Mouse (Mus musculus) thymus, postnatal 0 days (tissue): ENCODE measurements around the gene Epb41l3. TPM values are rescaled to one million over a fixed set of nuclear protein-coding genes. Genes with fewer than 3 reads are reported as not detected.

Experiments used
- DNase-seq: peaks from one replicate; pipeline ENCODE4 v3.0.0-alpha.2; 2015; ENCODE audit warnings: low spot score
- polyA plus RNA-seq: library from polyadenylated mRNA; unstranded; fragments of >200 nt; fragmentation: Nextera tagmentation; extraction: Ambion mirVana; gene quantifications from 2 replicates; pipeline ENCODE4 v1.2.1, GENCODE M21; 2015

Gene Epb41l3
- polyA plus RNA-seq, 1 experiment from 2014 or later = 32.2 TPM

DNA sequence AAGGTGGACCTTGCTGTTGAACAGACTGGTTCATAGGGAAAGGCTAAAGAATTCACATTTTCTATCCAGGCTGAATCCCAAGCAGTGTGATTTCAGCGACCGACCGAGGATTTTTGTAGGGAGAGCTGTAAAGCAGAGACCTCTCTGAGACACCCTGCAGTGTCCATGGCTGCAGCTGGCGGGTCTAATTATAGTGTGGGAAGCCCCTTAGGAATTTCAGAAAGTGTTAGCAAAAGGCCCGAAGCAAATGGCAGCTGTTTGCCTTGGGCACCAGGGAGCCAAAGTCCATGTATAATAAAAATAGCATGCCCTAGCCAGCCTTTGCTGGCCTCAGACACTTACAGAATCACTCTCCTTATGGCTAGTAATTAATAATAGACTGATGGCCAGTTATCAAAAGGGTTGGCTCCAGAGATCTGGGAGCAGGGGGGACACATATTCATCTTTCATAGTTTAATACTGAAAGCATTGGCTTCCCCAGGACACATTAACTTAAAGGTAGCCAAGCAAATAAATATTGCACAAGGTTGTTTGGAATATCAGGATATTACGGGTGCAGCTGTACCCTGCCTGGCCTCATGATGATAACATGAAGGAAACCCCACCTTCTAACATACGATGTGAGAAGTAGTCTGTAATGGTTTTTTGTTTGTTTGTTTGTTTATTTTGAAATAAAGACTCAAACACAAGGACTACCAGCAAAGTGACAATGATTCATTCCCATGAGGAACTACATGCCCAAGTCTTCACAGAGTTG, 106.3 kb downstream of the Epb41l3 start:
- no peak for DNase-seq

- DNase-seq = no peak
These were observed 112.3 kb downstream of the Epb41l3 start for GRCm38 (mm10) chr17:69187794-69188193.

DNA sequence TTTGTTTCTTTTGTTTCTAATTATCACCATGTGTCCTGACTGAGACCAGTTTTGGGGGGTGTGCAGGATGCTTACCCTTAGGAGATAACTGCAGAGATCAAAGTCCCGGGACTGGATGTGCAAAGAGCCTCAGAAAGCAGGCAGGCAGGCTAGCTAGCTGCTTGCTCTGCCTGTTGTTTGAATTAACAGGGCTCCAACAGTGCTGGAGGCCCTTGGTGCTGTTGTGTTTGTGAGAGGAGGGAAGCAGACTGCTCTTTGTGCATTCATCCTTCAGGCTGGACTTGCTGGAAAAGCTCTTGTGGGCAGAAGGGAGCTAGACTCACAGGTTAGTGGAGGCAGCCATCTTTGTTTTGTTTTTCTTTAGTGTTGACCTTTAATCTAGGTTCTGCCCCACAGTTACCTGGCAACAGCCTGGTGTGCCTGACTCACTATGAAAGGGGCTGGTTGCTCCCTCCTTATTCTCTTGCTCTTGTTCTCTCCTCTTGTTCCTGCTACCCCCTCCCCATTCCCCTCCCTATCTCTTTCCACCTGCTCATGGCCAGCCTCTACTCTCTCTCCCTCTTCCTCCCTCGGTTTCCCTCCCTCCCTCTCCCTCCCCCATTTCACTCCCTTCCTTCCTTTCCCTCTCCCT, 117.5 kb downstream of the Epb41l3 start:
- no peak for DNase-seq

GRCm38 (mm10) chr17:69194599-69194998, 119.1 kb downstream of the Epb41l3 start:
- no peak for DNase-seq

- no peak for DNase-seq
These were observed 120.3 kb downstream of the Epb41l3 start for GRCm38 (mm10) chr17:69195758-69196157.

DNA sequence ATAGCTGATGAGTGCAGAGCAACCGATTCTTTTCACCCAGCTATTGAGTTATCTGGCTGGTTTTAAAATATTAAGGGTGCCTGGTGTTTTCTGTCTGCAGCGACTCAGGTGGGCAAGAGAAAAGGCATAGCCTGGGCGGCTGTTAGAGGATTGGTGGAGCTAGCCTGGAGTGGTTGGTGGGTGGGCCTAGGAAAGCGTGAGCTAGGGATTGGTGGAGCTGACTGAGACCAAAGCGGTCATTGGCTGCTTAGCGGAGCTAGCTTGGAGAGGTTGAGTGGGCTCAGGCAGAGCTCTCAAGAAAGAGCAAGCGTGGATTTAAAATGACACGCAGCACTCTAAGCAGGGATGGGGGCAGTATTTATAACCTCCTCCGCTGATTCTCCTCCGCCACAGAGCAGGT, 121.2 kb downstream of the Epb41l3 start:
- DNase-seq = no peak

- DNase-seq = no peak
These were observed 123.3 kb downstream of the Epb41l3 start for GRCm38 (mm10) chr17:69198805-69199204.

GRCm38 (mm10) chr17:69199827-69200226, 124.3 kb downstream of the Epb41l3 start:
- no peak for DNase-seq

DNA sequence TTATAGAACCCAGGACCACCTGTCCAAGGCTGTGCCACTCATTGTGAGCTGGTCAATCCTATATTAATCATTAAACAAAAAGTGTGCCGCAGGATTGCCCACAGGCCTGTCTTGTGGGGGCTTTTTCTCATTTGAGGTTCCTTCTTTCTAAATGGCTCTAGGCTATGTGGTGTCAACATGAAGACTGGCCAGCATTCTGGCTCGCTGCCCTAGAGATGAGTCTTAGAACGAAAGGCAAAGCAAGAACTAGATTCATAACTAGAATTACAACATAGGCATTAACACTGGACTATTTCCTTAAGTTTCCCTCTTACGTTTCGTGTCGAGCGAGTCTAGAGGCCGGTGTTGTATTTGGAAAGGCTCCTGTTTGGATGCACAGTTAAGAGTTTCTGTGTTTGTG, 125.5 kb downstream of the Epb41l3 start:
- DNase-seq = no peak

DNA sequence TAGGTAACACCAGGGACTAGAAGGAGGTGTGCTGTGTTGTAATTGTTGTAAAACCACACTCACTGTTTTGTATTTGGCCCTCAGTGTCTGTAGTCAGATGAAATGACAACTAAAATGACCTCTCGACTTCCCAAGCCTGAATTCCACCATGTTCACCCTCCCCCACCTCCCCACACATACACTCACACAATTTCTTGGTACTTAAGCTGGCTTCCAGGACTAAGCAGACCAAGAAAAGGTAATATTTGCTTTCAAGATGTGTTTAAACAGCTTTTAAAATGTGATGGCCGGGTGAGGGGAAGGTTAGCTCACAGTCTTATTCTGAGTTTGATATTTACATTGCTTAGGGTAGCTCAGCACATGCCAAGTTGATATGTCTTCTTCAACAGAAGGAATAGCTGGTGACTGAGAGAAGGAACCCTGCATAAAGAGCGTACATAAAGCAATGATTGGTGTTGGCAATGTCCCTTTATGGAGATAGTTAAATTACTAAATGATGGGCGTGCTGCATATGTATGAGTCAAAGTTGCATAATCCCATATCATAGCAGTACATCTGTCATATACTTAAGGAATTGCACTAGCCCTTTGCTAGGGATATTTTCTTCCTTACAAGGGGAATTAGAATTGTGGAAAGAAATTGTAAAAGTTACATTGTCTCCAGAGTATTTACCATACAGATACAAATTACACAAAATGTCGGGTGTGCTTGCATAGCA, 130.0 kb downstream of the Epb41l3 start:
- no peak for DNase-seq

GRCm38 (mm10) chr17:69207562-69208312, 132.3 kb downstream of the Epb41l3 start:
- no peak for DNase-seq

DNA sequence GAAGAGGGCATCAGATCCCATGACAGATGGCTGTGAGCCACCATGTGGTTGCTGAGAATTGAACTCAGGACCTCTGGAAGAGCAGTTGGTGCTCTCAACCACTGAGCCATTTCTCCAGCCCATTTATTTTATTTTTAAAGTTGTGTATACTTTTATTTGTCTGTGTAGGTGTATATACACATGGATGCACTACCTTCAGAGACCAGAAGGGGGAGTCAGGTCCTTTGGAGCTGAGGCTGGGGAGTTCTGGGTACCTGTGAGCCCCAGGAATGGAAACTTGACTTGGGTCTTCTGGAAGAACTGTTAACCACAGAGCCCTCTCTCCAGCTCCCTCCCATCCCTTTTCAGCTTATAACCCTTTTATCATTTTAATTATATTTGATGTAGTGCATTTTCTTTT, 135.6 kb downstream of the Epb41l3 start:
- no peak for DNase-seq

- no peak for DNase-seq
These were observed 140.6 kb downstream of the Epb41l3 start for GRCm38 (mm10) chr17:69216120-69216519.

- no peak for DNase-seq
These were observed 145.4 kb downstream of the Epb41l3 start for GRCm38 (mm10) chr17:69220849-69221248.

GRCm38 (mm10) chr17:69221377-69221776, 145.9 kb downstream of the Epb41l3 start:
- DNase-seq = no peak

DNA sequence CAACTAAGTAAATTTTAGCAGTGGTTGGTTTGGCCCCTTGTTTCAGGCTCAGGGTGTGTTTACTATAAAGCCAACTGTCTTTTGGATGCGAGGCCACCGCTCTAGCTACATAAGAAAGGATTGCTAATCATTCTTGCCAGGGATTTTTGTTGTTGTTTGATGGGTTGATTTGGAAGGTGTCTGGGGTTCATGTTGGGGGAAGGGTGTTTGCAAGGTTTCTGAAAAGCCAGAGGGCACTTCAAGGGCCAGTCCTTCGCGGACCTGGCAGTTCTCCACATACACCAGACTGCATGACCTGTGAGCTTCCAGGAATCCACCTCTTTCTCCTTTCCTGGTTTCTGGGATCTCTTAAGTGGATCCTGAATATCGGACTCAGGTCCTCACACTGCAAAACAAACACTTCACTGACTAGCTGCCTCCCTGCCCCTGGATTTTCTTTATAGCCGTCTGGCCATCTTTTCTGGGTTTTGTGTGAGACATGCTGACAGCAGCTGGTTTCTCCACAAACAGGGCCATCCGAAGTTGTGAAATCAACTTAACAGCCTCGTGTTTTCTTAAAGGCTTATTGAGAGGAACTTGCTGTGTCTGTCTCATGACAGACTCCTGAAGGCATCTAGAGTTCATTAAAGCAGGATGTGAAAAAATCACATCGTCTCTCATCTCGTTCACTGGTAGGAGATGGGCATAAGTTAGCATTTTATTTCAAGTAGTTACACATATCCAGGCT, 146.6 kb downstream of the Epb41l3 start:
- no peak for DNase-seq

DNA sequence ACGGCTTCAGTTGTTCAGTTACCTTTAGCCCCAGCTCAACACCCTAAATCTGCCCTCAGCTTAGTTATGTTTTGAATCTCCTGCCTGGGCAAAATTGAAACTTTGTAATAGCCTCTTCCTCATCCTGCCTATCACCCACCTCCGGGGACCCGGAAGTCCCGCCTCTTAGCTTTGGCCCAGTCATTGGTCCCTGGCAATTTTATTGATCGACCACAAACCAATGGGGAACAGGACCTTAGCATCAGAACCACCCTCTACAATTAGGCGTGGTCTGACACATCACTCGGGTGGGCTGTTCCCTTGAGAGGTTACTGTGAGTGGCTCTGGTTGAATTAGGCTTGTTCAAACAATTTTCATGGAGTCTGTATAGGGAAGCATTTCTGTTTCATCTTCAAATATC, 150.5 kb downstream of the Epb41l3 start:
- no peak for DNase-seq

GRCm38 (mm10) chr17:69227426-69228014, 152.0 kb downstream of the Epb41l3 start:
- DNase-seq = no peak

DNA sequence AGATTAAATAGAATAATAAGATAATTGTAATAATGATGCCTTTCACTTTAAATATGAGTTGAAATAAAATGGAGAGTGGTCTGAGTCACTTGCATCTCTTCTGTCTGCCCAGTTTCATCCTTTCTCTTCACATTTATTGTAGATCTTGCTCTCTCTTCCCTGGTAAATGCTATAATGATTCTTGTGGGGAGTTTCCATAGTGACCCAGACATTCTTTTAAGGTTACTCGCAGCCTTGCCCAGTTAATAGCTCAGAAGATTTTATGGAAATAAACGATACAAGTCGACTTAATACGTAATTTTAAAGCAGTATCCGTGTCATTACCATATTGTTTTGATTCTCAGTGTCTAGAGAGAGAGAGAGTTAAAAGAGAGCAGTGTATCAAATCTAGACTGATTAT, 154.0 kb downstream of the Epb41l3 start:
- DNase-seq = no peak

- DNase-seq = no peak
These were observed 154.7 kb downstream of the Epb41l3 start for GRCm38 (mm10) chr17:69230131-69230621.
